Mouse (Mus musculus): ENCODE data around the gene Itga8. TPM values are rescaled to one million over a fixed set of nuclear protein-coding genes. Genes with fewer than 3 reads are reported as not detected.

The Itga8 gene
- total and polyA plus RNA-seq, 3 experiments: 0.93 TPM; not detected in 2

DNA sequence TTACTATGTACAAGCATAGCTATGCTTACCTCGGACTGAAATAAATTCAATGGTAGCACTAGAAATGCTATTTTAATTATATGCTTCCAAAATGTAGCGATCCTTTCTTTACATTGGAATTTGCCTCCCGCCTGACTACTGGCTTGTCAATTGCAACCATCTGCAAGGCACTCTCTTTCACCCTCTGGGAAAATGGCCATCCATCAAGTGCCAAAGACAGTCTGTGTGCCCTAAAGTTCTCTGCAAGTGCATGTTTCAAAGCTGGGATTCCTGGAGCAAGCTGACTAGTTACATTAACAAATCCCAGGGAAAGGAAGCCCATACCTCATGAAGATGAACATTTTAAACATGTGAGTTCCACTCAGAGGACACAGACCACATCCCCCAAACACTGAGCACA, 145.3 kb downstream of the Itga8 start:
- Histone ChIP-seq H3K27me3 (ENCODE audit: insufficient read depth, low read length) (peaks cover 13% of the 10 kb centered on the region; the same call in 1 of the 2 replicates), H3K9me3 (replicated peaks) (no peaks in the 10 kb centered on the region), H3K4me1 (ENCODE audit: insufficient read depth, low read depth, low read length) (no peaks in the 10 kb centered on the region), H3K4me3 (ENCODE audit: low read depth, low read length) (no peak overlapping the region), H3K36me3 (replicated peaks) (no peaks in the 10 kb centered on the region)
- DNase-seq (ENCODE audit: low spot score) (no peak), ATAC-seq (ENCODE audit: extremely low read depth, insufficient number of reproducible peaks, low FRiP score, poor library complexity, severe bottlenecking) (no peak)
- TF ChIP-seq TAL1 (conservative IDR thresholded peaks at IDR 0.05; ENCODE audit: low read depth, low read length) (no peak), CTCF (IDR thresholded peaks at IDR 0.05; ENCODE audit: low read depth, low read length) (no peak), GATA1 (IDR thresholded peaks at IDR 0.05; ENCODE audit: borderline replicate concordance, low read length) (no peak), GATA2 (IDR thresholded peaks at IDR 0.05; ENCODE audit: borderline replicate concordance, low read depth, low read length) (no peak), POLR2AphosphoS5 (IDR thresholded peaks at IDR 0.05; ENCODE audit: insufficient replicate concordance, low read depth, low read length) (no peak)

GRCm38 (mm10) chr2:12154676-12155075, 147.0 kb downstream of the Itga8 start:
- TF ChIP-seq TAL1 (conservative IDR thresholded peaks at IDR 0.05; ENCODE audit: low read depth, low read length) (no peak), CTCF (IDR thresholded peaks at IDR 0.05; ENCODE audit: low read depth, low read length) (no peak), GATA2 (IDR thresholded peaks at IDR 0.05; ENCODE audit: borderline replicate concordance, low read depth, low read length) (no peak), POLR2AphosphoS5 (IDR thresholded peaks at IDR 0.05; ENCODE audit: insufficient replicate concordance, low read depth, low read length) (no peak), GATA1 (IDR thresholded peaks at IDR 0.05; ENCODE audit: borderline replicate concordance, low read length) (no peak)
- Histone ChIP-seq H3K9me3 (replicated peaks) (no peaks in the 10 kb centered on the region), H3K4me3 (ENCODE audit: low read depth, low read length) (no peak overlapping the region), H3K4me1 (ENCODE audit: insufficient read depth, low read depth, low read length) (no peaks in the 10 kb centered on the region), H3K36me3 (replicated peaks) (no peaks in the 10 kb centered on the region), H3K27me3 (ENCODE audit: insufficient read depth, low read length) (peaks cover 11% of the 10 kb centered on the region; the same call in 1 of the 2 replicates)
- ATAC-seq (ENCODE audit: extremely low read depth, insufficient number of reproducible peaks, low FRiP score, poor library complexity, severe bottlenecking) (no peak), DNase-seq (ENCODE audit: low spot score) (no peak)

DNA sequence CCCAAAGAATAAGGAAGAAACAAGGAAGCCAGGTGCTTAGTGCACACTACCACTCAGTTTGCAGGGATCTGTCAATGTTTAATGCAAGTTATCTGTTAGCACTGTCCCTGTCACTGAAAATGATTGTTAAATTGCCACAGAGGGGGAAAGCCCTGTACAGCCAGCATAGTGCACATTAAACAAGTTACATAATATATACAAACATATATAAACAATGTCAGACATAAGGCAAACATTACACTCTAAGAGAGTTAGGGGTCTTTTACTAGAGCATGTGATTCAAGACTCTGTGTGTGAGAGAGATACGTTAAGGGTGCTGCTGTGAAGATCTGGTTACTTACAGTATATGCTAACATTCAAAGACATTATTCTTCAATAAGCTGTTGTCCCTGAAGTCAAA, 148.2 kb downstream of the Itga8 start:
- DNase-seq (ENCODE audit: low spot score) (no peak), ATAC-seq (ENCODE audit: extremely low read depth, insufficient number of reproducible peaks, low FRiP score, poor library complexity, severe bottlenecking) (no peak)
- TF ChIP-seq GATA2 (IDR thresholded peaks at IDR 0.05; ENCODE audit: borderline replicate concordance, low read depth, low read length) (no peak), CTCF (IDR thresholded peaks at IDR 0.05; ENCODE audit: low read depth, low read length) (no peak), POLR2AphosphoS5 (IDR thresholded peaks at IDR 0.05; ENCODE audit: insufficient replicate concordance, low read depth, low read length) (no peak), TAL1 (conservative IDR thresholded peaks at IDR 0.05; ENCODE audit: low read depth, low read length) (no peak), GATA1 (IDR thresholded peaks at IDR 0.05; ENCODE audit: borderline replicate concordance, low read length) (no peak)
- Histone ChIP-seq H3K4me3 (ENCODE audit: low read depth, low read length) (no peak overlapping the region), H3K36me3 (replicated peaks) (no peaks in the 10 kb centered on the region), H3K9me3 (replicated peaks) (no peaks in the 10 kb centered on the region), H3K4me1 (ENCODE audit: insufficient read depth, low read depth, low read length) (no peaks in the 10 kb centered on the region), H3K27me3 (ENCODE audit: insufficient read depth, low read length) (peaks cover 11% of the 10 kb centered on the region; the same call in 1 of the 2 replicates)

- no peak overlapping the region for H3K4me3 ChIP-seq (ENCODE audit: low read depth, low read length)
- no peak for DNase-seq (ENCODE audit: low spot score)
Measured at GRCm38 (mm10) chr2:12147902-12148301, 153.8 kb downstream of the Itga8 start.

DNA sequence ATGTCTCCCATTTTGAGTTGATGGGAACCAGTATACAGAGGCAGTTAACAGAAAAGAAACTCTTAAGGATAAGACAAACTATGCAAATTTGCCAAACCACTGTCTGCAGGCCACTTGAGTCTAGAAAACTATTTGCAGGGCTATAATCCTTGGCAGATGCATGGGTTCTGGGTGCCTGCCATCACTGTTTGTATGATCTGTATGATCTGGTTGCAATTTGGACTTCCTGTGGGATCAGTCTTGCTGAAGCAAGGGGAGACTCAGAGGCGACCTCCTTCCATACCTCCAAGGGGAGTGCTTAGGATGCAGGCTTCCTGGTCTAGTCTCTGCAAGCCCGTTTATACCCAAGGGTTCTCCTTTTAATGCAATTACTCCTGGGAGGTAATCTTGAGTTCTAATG, 155.1 kb downstream of the Itga8 start:
- TF ChIP-seq GATA2 (IDR thresholded peaks at IDR 0.05; ENCODE audit: borderline replicate concordance, low read depth, low read length) (no peak), CTCF (IDR thresholded peaks at IDR 0.05; ENCODE audit: low read depth, low read length) (no peak), TAL1 (conservative IDR thresholded peaks at IDR 0.05; ENCODE audit: low read depth, low read length) (no peak), POLR2AphosphoS5 (IDR thresholded peaks at IDR 0.05; ENCODE audit: insufficient replicate concordance, low read depth, low read length) (no peak), GATA1 (IDR thresholded peaks at IDR 0.05; ENCODE audit: borderline replicate concordance, low read length) (no peak)
- DNase-seq (ENCODE audit: low spot score) (no peak), ATAC-seq (ENCODE audit: extremely low read depth, insufficient number of reproducible peaks, low FRiP score, poor library complexity, severe bottlenecking) (no peak)
- H3K36me3 ChIP-seq (replicated peaks): no peaks in the 10 kb centered on the region
- no peaks in the 10 kb centered on the region for H3K9me3 ChIP-seq (replicated peaks)
- H3K4me1 ChIP-seq (ENCODE audit: insufficient read depth, low read depth, low read length): no peaks in the 10 kb centered on the region
- no peaks in the 10 kb centered on the region for H3K27me3 ChIP-seq (ENCODE audit: insufficient read depth, low read length)
- no peak overlapping the region for H3K4me3 ChIP-seq (ENCODE audit: low read depth, low read length)

More at GRCm38 (mm10) chr2:12147902-12148301, 153.8 kb downstream of the Itga8 start:
- Histone ChIP-seq H3K9me3 (replicated peaks) (no peaks in the 10 kb centered on the region), H3K4me1 (ENCODE audit: insufficient read depth, low read depth, low read length) (no peaks in the 10 kb centered on the region), H3K27me3 (ENCODE audit: insufficient read depth, low read length) (no peaks in the 10 kb centered on the region), H3K36me3 (replicated peaks) (no peaks in the 10 kb centered on the region)
- TF ChIP-seq POLR2AphosphoS5 (IDR thresholded peaks at IDR 0.05; ENCODE audit: insufficient replicate concordance, low read depth, low read length) (no peak), CTCF (IDR thresholded peaks at IDR 0.05; ENCODE audit: low read depth, low read length) (no peak), GATA1 (IDR thresholded peaks at IDR 0.05; ENCODE audit: borderline replicate concordance, low read length) (no peak), TAL1 (conservative IDR thresholded peaks at IDR 0.05; ENCODE audit: low read depth, low read length) (no peak), GATA2 (IDR thresholded peaks at IDR 0.05; ENCODE audit: borderline replicate concordance, low read depth, low read length) (no peak)
- no peak for ATAC-seq (ENCODE audit: extremely low read depth, insufficient number of reproducible peaks, low FRiP score, poor library complexity, severe bottlenecking)

DNA sequence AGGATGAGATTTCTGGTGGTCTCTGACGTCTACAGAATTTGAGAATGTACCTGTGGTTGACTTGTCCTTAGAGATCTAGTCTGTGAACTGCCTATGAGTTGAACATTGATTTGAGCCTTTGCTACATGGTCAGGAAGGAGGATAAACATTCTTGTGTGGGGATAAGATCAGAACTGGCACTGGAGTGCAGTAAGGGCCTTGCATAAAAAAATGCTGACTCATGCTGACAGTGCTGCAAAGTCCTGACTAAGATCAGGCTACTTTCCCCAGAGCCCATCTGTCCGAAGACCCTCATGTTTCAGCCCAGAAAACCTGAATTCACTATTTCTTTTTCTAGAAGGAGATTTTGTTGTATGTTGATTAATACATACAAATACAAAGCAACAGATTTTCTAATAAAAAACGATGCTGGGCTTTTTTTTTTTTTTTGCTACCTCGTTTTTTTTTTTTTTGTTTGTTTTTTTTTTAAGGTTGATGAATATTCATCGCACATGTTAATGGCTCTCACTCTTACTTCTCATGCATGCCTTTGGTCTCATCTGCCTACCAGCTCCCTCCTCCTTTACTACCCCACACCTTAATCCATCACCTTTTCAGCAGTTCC, 162.9 kb downstream of the Itga8 start:
- H3K4me1 ChIP-seq (ENCODE audit: insufficient read depth, low read depth, low read length): peaks cover 7% of the 10 kb centered on the region; the same call in 1 of the 2 replicates
- H3K9me3 ChIP-seq (replicated peaks): no peaks in the 10 kb centered on the region
- DNase-seq (ENCODE audit: low spot score): no peak
- H3K4me3 ChIP-seq (ENCODE audit: low read depth, low read length): no peak overlapping the region
- no peak for ATAC-seq (ENCODE audit: extremely low read depth, insufficient number of reproducible peaks, low FRiP score, poor library complexity, severe bottlenecking)
- H3K27me3 ChIP-seq (ENCODE audit: insufficient read depth, low read length): no peaks in the 10 kb centered on the region
- no peaks in the 10 kb centered on the region for H3K36me3 ChIP-seq (replicated peaks)
- TF ChIP-seq TAL1 (conservative IDR thresholded peaks at IDR 0.05; ENCODE audit: low read depth, low read length): no peak
- TF ChIP-seq GATA1 (IDR thresholded peaks at IDR 0.05; ENCODE audit: borderline replicate concordance, low read length): no peak
- TF ChIP-seq POLR2AphosphoS5 (IDR thresholded peaks at IDR 0.05; ENCODE audit: insufficient replicate concordance, low read depth, low read length): no peak
- TF ChIP-seq GATA2 (IDR thresholded peaks at IDR 0.05; ENCODE audit: borderline replicate concordance, low read depth, low read length): no peak
- no peak for TF ChIP-seq CTCF (IDR thresholded peaks at IDR 0.05; ENCODE audit: low read depth, low read length)

Measured in G1E (cell line).